Mouse (Mus musculus) activated CD4-positive, CD25-positive, alpha-beta regulatory T cell, adult 4 months (primary cell): ENCODE results near the gene Klhl30. TPM values are rescaled to one million over a fixed set of nuclear protein-coding genes. Genes with fewer than 3 reads are reported as not detected.
A peak's percentile ranks its signal among the peaks of the same experiment; 100 is the strongest.

Experiments used
- ATAC-seq: one replicate; pipeline ENCODE4 v1.8.0; 2017
- polyA plus RNA-seq, 2 experiments: library from polyadenylated mRNA; unstranded; fragments of 100-300 nt; shearing (Covaris generic); gene quantifications; one replicate each; pipeline ENCODE4 v1.2.1; 2017

The Klhl30 gene
- not detected for polyA plus RNA-seq

GRCm38 (mm10) chr1:91350841-91351240, at the start of gene Klhl30:
TSS of gene Klhl30 (plus strand) at chr1:91351016.
- ATAC-seq = no peak

- ATAC-seq = no peak
Observed at GRCm38 (mm10) chr1:91301206-91301920, 49.5 kb upstream of the Klhl30 start.

GRCm38 (mm10) chr1:91302021-91302420, 48.8 kb upstream of the Klhl30 start:
- ATAC-seq = no peak

DNA sequence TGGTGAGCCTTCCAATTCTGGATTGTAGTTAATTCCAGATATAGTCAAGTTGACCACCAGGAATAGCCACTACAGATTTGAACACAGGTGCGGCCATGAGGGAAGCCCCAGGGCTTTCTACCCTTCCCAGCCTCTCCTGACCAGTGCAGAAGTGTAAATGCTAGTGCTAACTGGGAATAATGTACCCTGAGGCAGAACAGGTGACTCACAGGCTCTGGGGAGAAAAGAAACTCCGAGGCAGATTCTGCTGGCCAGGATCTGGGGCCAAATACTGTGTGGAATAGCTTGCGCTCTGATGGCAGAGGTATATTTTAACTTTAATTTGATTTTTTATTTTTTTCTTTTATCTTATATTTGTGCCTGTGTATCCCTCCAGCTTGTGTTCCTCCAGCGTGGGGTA, 46.2 kb upstream of the Klhl30 start:
- no peak for ATAC-seq

GRCm38 (mm10) chr1:91309366-91310085, 41.3 kb upstream of the Klhl30 start:
- no peak for ATAC-seq

GRCm38 (mm10) chr1:91312273-91312672, 38.5 kb upstream of the Klhl30 start:
- ATAC-seq = no peak

GRCm38 (mm10) chr1:91313251-91313650, 37.6 kb upstream of the Klhl30 start:
- no peak for ATAC-seq

DNA sequence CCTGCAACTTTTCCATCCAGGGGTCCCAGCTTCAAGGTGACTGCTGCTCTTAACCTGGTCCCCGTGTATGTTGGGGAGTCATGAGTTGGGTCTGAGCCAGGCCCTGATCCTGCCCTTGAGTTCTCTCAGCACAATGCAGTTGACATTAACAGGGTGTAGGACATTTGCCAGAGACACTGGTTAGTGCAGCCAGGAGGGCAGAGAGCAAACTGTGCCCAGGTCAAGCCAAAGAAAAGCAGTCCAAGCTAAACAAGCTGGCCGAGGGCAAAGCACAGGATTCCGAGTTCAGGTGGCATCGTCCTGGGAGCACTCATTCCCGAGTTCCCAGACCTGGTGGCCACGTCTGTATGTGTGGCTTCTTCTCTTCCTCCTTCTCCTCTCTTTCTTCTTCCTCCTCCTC, 33.2 kb upstream of the Klhl30 start:
- ATAC-seq = no peak

- ATAC-seq = no peak
Observed at GRCm38 (mm10) chr1:91321760-91322438, 28.9 kb upstream of the Klhl30 start, which contains the start of gene Espnl. TSS of gene Espnl (plus strand) at chr1:91322075.

GRCm38 (mm10) chr1:91324646-91325045, 26.2 kb upstream of the Klhl30 start:
- no peak for ATAC-seq

GRCm38 (mm10) chr1:91325488-91326042, 25.3 kb upstream of the Klhl30 start:
- ATAC-seq = no peak

DNA sequence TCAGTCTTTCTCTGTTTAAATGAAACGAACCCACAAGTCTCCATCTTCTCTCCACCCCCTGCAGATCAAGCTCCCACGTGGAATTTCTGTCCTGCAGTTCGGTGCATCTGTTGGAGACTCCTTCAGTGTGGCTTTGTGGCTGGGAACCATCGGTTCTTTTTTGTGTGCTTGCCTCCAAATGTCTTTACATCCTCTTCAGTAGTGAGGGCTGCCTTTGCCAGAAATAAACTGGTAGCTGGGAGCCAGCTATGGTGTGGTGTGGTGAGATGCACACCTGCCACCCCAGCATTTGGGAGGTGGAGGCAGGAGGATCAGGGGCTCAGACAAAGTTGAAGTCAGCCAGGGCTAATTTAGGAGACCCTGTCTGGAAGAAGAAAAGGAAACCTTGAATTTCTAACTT, 18.7 kb upstream of the Klhl30 start:
- ATAC-seq = no peak

DNA sequence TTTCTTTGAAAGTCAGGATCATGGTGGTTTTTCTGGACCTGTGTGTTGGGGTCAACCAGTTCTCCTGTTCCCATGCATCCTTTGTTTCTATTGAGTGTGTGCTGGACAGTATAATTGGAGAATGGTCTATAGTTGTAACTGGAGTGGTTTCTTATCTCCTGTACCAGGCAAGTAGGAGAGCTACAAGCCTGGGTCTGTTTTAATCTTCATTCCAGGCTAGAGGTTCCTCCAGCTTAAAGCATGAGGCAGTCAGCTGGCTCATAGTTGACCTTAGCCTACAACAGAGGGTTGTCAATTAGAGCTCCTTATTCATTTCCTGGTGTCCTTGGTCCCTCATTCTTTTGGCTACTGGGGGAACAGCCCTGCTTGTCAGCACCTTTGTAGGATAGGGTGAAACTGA, 17.2 kb upstream of the Klhl30 start:
- no peak for ATAC-seq

- ATAC-seq = no peak
Observed at GRCm38 (mm10) chr1:91337355-91337754, 13.5 kb upstream of the Klhl30 start.

GRCm38 (mm10) chr1:91344001-91344400, 6.8 kb upstream of the Klhl30 start:
- ATAC-seq = no peak

- no peak for ATAC-seq
Observed at GRCm38 (mm10) chr1:91344921-91345685, 5.7 kb upstream of the Klhl30 start.

DNA sequence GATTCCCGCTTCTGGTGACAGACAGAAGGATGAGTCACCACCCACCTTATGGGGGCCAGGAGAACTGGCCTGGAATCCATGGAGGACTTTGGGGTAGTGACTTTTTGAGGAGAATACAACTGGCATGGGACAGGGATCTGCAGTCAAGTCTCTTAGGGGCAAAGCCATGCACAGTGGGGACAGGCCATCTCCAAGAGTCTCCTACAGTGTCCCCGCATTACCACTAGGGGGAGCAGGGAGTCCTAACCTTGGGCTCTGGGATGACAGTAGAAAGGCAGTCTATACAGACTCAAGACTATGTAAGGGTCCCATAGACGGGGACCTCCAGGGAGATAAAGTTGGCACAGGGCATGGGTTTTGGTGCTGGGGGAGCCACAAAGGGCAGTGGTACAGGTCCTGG, 3.9 kb upstream of the Klhl30 start:
- peak; percentile 61 for ATAC-seq

DNA sequence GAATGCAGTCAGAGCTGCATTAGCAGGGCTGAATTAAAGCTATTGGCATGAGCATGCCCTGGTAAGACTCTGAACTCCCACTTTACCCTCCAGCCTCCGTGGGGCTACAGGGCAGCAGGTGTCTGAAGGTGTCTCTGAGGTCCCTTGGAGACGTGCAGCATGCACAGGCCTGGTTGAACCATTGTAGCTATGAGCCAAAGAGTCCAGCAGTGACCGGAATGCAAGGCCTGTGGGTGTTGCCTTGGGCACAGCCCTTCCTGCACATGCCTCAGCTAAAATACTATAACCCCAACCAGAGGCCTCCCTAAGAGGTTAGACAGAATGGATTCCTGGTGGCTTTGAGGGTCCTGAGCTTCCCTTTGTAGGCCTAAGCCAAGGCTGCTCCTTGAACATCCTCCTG, 433 bp downstream of the Klhl30 start:
- no peak for ATAC-seq

DNA sequence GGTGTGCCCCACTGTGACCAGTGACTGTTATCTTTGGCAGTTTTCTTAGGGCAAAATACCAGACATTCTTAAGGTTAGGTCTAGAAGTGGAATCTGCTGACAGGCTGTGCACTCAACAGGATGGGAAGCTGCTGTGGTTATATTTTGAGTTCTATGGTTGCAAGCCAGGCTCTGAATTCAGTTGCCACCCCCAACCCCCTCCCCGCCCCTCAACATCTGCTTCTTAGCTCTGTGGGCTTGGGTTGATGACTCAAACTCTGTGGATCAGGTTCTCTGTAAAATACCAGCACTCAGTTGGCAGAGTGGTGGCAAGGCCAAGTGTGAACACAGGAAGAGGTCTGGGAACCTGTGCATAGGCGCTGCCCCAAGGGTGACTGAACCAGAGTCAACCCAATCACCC, 1.5 kb downstream of the Klhl30 start:
- no peak for ATAC-seq

DNA sequence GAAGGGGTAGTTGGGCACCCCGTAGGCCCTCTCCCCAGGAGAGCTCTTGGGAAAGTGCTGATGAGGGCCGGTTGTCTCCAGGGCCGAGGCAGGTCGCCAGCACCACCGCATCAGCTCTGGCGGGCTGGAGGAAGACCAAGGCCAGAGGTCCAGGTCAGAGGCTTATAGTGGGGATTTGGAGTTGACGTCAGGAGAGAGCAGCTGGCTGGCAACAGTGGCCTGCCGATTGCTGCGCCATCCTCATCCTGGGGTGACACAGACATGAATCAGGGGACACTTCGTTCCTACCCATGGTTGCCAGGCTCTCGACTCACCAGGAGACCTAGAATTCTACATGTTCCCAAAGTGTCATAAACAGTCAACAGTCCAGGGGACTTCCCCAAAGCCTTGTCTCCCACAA, 5.3 kb downstream of the Klhl30 start:
- ATAC-seq = no peak

DNA sequence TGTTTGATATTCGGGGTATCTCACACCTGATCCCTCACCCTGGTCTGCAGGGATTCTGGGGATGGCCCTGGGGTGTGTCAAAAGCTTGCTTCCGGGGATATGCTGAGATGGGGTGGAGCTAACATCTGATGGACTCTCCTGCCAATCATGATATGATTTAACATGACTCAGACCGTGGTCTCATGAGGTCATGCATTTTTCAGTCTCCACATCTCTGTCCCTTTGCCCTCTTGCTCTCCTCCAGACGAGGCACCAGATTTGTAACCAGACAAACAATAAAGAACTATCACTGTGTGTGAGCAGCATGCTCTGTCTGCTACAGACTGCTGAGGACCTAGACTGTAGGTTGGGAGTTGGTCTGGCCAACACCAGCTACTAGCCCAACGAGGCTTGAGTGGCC, 11.3 kb downstream of the Klhl30 start:
- ATAC-seq = no peak

DNA sequence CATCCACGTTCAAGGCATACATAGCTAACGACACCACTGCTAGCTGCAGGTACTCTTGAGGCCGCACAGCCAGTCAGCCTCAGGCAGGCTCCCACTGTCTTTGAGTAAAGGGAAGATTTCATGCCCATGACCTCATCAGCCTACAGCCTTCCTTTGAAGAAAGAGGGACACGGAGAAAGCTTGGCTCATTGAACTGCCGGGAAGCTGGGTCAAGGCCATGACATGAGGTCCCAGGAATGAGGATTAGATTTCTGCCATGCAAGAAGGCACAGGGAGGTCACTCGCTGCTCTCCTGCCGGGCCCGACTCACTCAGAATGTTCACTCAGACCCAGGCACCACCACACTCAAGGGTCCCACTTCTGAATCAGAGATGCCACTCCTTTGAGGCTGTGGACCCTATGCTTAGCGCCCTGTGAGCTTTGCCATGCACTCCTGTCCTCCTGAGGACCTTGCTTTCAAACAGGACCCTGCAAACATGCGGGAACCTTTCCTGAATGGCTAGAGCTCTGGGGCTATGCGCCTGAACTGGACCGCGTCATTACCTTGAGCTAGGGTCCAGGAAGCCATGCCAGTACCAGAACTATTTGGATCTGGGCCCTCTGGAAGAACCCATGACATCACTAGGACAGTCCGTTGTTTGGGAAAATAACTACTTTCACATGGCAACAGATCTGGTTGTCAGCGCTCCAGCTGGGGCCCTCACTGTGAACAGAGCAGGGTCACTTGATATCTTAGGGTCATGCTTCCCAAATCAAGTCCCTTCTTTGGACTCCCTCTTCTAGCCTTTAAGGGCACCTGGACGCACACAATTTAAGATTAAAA, 14.2 kb downstream of the Klhl30 start:
- ATAC-seq = no peak
